Mouse (Mus musculus) kidney, adult 2 months (tissue): Measurements from ENCODE around the gene Crybb2. TPM values are rescaled to one million over a fixed set of nuclear protein-coding genes. Genes with fewer than 3 reads are reported as not detected.
"Not testable (repeated sequence)": the region's sequence is repeated elsewhere in the genome, so short reads cannot be mapped to it uniquely, and the experiment has no call there.

ENCODE experiments used
- DNase-seq: peaks from one replicate; pipeline ENCODE4 v3.0.0; 2021
- H3K27ac ChIP-seq: fragments of 200-500 bp; 2 replicates; pipeline ENCODE4 v1.5.1; 2012; ENCODE audit warnings: low read depth, low read length, control low read depth, inconsistent platforms; ENCODE audit not compliant: insufficient read depth
- H3K27me3 ChIP-seq: fragments of 200-500 bp; replicated peaks from 2 replicates; pipeline ENCODE4 v1.6.1; 2012; ENCODE audit warnings: mild to moderate bottlenecking, moderate library complexity, low read length, inconsistent platforms; ENCODE audit not compliant: control insufficient read depth, insufficient read depth
- H3K36me3 ChIP-seq: fragments of 200-500 bp; 2 replicates; pipeline ENCODE4 v1.6.1; 2012; ENCODE audit warnings: mild to moderate bottlenecking, moderate library complexity, low read length, inconsistent platforms; ENCODE audit not compliant: control insufficient read depth, insufficient read depth
- H3K4me1 ChIP-seq: fragments of 200-500 bp; 2 replicates; pipeline ENCODE4 v1.6.1; 2011; ENCODE audit warnings: low read length; ENCODE audit not compliant: control insufficient read depth, insufficient read depth
- H3K4me3 ChIP-seq: fragments of 200-500 bp; 2 replicates; pipeline ENCODE4 v1.5.1; 2011; ENCODE audit warnings: mild to moderate bottlenecking, low read depth, low read length, control low read depth; ENCODE audit not compliant: insufficient read depth
- CTCF ChIP-seq: fragments of 200-500 bp; conservative IDR thresholded peaks from 2 replicates; pipeline ENCODE4 v1.5.1; 2011; ENCODE audit warnings: low read depth, mild to moderate bottlenecking, control low read depth, low read length, moderate library complexity, mixed read lengths; ENCODE audit not compliant: insufficient read depth, insufficient read length
- POLR2A ChIP-seq: fragments of 200-500 bp; IDR thresholded peaks from one replicate; pipeline ENCODE4 v1.6.1; 2011; ENCODE audit warnings: low read depth, low read length, control low read depth
- WGBS: fragments of 180-500 bp; shearing (Covaris S2); methylation state at CpG from one replicate; pipeline ENCODE4 v1.1.7; 2018; 5-methylcytosine and 5-hydroxymethylcytosine counted together
- polyA plus RNA-seq: library from polyadenylated mRNA; depleted of rRNA; stranded (reverse); fragments of >200 nt; gene quantifications from 2 replicates; pipeline ENCODE4 v1.2.3, GENCODE M21; 2012

Crybb2 gene
- polyA plus RNA-seq, 1 experiment = not detected

- Histone ChIP-seq H3K27ac (no peak overlapping the region), H3K36me3 (no peaks in the 10 kb centered on the region), H3K4me3 (no peak overlapping the region), H3K4me1 (peaks cover 3% of the 10 kb centered on the region; the same call in 1 of the 2 replicates), H3K27me3 (no peaks in the 10 kb centered on the region)
- WGBS = 26% methylated on average over 4 of the region's 4 CpGs
- no peak for DNase-seq
- no peak for TF ChIP-seq CTCF
- no peak for TF ChIP-seq POLR2A
Measured at GRCm38 (mm10) chr5:113111336-113111735, 41.4 kb upstream of the Crybb2 start.

- 38% methylated on average over 1 of the region's 1 CpGs for WGBS
- no peak for DNase-seq
Measured at GRCm38 (mm10) chr5:113110929-113111328, 41.0 kb upstream of the Crybb2 start.

GRCm38 (mm10) chr5:113109651-113110050 is 39.7 kb upstream of the Crybb2 start:
- TF ChIP-seq CTCF = peak; percentile 33; the same call in 1 of the 2 replicates
- 94% methylated on average over 2 of the region's 2 CpGs for WGBS
- H3K27me3 ChIP-seq, H3K27ac ChIP-seq, H3K4me1 ChIP-seq, H3K4me3 ChIP-seq, H3K36me3 ChIP-seq: not testable (repeated sequence)
- peak; percentile 45 for DNase-seq

More at GRCm38 (mm10) chr5:113110929-113111328, 41.0 kb upstream of the Crybb2 start:
- no peaks in the 10 kb centered on the region for H3K36me3 ChIP-seq
- H3K4me3 ChIP-seq = no peak overlapping the region
- peaks cover 3% of the 10 kb centered on the region; the same call in 1 of the 2 replicates for H3K4me1 ChIP-seq
- H3K27me3 ChIP-seq = no peaks in the 10 kb centered on the region
- H3K27ac ChIP-seq = no peak overlapping the region
- TF ChIP-seq CTCF (no peak), POLR2A (no peak)

- H3K27me3 ChIP-seq = no peaks in the 10 kb centered on the region
- DNase-seq = no peak
- H3K27ac ChIP-seq = no peak overlapping the region
- H3K4me1 ChIP-seq = no peaks in the 10 kb centered on the region; the same call in 1 of the 2 replicates
- no peak overlapping the region for H3K4me3 ChIP-seq
- 0 out of 2 replicates have a peak, but pooled peaks have one; percentile 7 for TF ChIP-seq CTCF
- no peak for TF ChIP-seq POLR2A
- 86% methylated on average over 11 of the region's 11 CpGs for WGBS
- H3K36me3 ChIP-seq = no peaks in the 10 kb centered on the region
Measured at GRCm38 (mm10) chr5:113108165-113108764, 38.3 kb upstream of the Crybb2 start.

GRCm38 (mm10) chr5:113107709-113108108 is 37.8 kb upstream of the Crybb2 start:
- WGBS = 80% methylated on average over 3 of the region's 3 CpGs
- Histone ChIP-seq H3K27me3 (no peaks in the 10 kb centered on the region), H3K4me1 (no peaks in the 10 kb centered on the region; the same call in 1 of the 2 replicates), H3K4me3 (no peak overlapping the region), H3K27ac (no peak overlapping the region), H3K36me3 (no peaks in the 10 kb centered on the region)
- no peak for TF ChIP-seq CTCF
- TF ChIP-seq POLR2A = no peak
- peak; percentile 49 for DNase-seq

GRCm38 (mm10) chr5:113106594-113106993 is 36.7 kb upstream of the Crybb2 start:
- Histone ChIP-seq H3K4me3 (no peak overlapping the region), H3K36me3 (no peaks in the 10 kb centered on the region), H3K27me3 (no peaks in the 10 kb centered on the region), H3K27ac (no peak overlapping the region), H3K4me1 (no peaks in the 10 kb centered on the region; the same call in 1 of the 2 replicates)
- 52% methylated on average over 7 of the region's 7 CpGs for WGBS
- no peak for DNase-seq
- TF ChIP-seq CTCF = no peak
- no peak for TF ChIP-seq POLR2A

- DNase-seq = no peak
- H3K36me3 ChIP-seq = no peaks in the 10 kb centered on the region
- H3K4me3 ChIP-seq = no peak overlapping the region
- no peak overlapping the region for H3K27ac ChIP-seq
- H3K27me3 ChIP-seq = no peaks in the 10 kb centered on the region
- no peaks in the 10 kb centered on the region; the same call in 1 of the 2 replicates for H3K4me1 ChIP-seq
- 87% methylated on average over 4 of the region's 4 CpGs for WGBS
- TF ChIP-seq CTCF (no peak), POLR2A (no peak)
Measured at GRCm38 (mm10) chr5:113105481-113105880, 35.6 kb upstream of the Crybb2 start.

- Histone ChIP-seq H3K27me3 (no peaks in the 10 kb centered on the region), H3K36me3 (no peaks in the 10 kb centered on the region), H3K4me1 (no peaks in the 10 kb centered on the region; the same call in 1 of the 2 replicates), H3K27ac (no peak overlapping the region), H3K4me3 (no peak overlapping the region)
- no peak for DNase-seq
- no peak for TF ChIP-seq POLR2A
- no peak for TF ChIP-seq CTCF
- WGBS = 63% methylated on average over 9 of the region's 9 CpGs
Measured at GRCm38 (mm10) chr5:113105035-113105434, 35.1 kb upstream of the Crybb2 start.
